Mouse (Mus musculus) bone marrow macrophage, adult 2 months (primary cell): ENCODE measurements around the gene Grm4. TPM values are rescaled to one million over a fixed set of nuclear protein-coding genes. Genes with fewer than 3 reads are reported as not detected.
A peak's percentile ranks its signal among the peaks of the same experiment; 100 is the strongest.

Source experiments
- H3K27ac ChIP-seq: 2 replicates; pipeline ENCODE4 v1.5.1; 2012; ENCODE audit warnings: low read depth, low read length; ENCODE audit not compliant: insufficient read depth
- H3K4me1 ChIP-seq: 2 replicates; pipeline ENCODE4 v1.6.1; 2012; ENCODE audit warnings: low read length; ENCODE audit not compliant: control insufficient read depth, insufficient read depth
- H3K4me3 ChIP-seq: 2 replicates; pipeline ENCODE4 v1.5.1; 2012; ENCODE audit warnings: mild to moderate bottlenecking, low read length, moderate library complexity; ENCODE audit not compliant: insufficient read depth
- CTCF ChIP-seq: IDR thresholded peaks from 2 replicates; pipeline ENCODE4 v1.5.1; 2012; ENCODE audit warnings: low read depth, mild to moderate bottlenecking, low read length, moderate library complexity
- POLR2A ChIP-seq: IDR thresholded peaks from 2 replicates; pipeline ENCODE4 v1.6.1; 2012; ENCODE audit warnings: mild to moderate bottlenecking, low read depth, low read length, borderline replicate concordance
- polyA plus RNA-seq: library from polyadenylated mRNA; stranded (reverse); fragments of >200 nt; gene quantifications from 2 replicates; pipeline ENCODE4 v1.2.4, GENCODE M21; 2012; ENCODE audit not compliant: missing spikeins, insufficient read depth, insufficient read length

Grm4 gene
- polyA plus RNA-seq, 1 experiment, result not detected

DNA sequence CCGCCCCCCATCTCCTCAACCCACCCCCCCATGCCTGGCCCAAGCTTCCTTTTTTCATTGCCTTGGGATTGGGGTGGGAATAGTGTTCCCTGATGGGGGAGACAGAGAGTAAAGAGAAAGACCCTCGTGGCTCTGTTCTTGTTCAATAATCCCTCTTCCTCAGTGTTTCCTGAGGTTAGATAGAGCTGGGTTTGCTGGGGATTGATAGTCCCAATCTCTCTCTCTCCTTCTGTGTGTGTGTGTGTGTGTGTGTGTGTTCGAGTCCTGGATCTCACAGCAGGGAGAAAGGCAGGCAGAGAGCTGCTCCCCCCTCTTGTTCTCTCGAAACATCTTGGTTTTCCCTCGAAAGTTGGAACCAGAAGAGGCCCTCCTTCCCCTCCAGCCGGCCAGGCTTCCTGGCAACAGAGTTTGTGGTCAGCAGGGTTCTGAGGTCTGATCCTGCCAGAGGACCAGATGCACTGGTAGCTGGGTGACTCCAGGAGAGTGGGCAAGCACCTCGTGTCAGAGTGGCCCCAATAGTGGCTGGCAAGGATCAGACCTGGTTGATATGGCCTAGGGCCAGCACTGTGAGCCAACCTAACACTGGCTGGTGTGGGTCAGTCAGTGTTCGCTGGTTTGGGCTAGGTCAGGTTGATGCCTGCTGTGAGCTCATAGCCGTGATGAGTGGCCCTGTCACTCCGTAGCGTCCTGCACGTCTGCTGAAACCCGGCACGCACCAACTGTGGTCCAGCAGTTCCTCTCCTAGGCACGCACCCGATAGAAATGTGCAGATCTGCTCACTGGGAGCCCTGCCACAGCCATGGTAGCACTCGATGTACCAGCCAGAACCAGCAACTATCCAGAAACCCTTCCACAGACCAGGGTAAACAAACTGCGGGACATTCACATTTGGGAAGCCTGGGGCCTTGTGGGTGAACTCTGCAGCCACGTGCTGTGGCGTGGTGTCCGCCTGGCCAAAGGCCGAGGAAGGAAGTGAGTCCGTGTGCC lies 31.3 kb upstream of the Grm4 start:
- H3K4me1 ChIP-seq, result peaks cover 46% of the 10 kb centered on the region
- H3K4me3 ChIP-seq, result no peak overlapping the region
- TF ChIP-seq CTCF, result no peak
- TF ChIP-seq POLR2A, result no peak
- H3K27ac ChIP-seq, result peak overlapping the region; percentile 79

DNA sequence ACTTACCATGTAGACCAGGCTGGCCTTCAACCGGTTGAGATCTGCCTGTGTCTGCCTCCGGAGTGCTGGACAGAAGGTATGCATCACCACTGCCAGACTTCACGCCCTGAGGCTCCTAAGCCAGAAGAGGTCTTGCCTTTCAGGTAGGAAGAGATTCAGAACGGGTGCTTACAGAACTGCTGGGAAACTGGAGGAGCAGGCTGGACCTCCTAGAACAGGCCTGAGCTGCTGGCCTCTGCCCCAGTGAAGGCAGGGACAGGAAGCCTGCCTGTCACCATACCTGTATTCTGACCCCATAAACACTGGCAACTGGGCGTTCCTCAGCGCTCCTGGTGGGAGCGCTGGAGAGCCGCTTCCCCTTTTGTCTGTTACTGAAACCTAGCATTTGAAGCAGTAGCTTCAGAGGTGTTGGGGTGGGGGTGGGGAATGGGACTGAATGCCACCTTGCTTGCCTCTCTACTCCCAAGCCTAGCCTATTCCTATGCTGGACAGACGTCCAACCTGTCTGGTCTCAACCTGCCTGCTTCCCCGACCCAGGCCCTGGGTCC lies 30.3 kb upstream of the Grm4 start:
- H3K27ac ChIP-seq, result no peak overlapping the region

DNA sequence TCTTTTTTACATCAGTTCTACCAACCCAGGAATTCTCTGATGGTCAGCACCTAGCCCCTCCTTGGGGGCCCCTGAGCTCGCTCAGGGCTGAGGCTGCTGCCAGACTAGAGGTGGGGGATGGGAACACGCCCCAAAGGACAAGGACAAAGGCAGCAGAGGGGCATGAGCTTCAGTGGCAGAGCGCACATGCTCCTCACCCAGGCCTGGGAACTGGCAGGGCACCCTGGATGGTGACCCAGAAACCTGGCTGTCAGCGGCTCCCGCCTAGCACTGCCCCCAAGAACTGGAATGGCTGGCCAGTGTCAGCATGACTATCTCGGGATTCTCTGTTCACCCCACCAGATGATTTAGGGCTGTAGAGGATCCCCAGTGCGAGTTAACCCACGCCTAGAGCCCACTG lies 28.0 kb upstream of the Grm4 start:
- TF ChIP-seq POLR2A, result no peak
- no peak for TF ChIP-seq CTCF
- H3K4me1 ChIP-seq, result peaks cover 54% of the 10 kb centered on the region
- H3K4me3 ChIP-seq, result no peak overlapping the region
- H3K27ac ChIP-seq, result no peak overlapping the region

More for the DNA sequence above, 30.3 kb upstream of the Grm4 start:
- Histone ChIP-seq H3K4me3 (no peak overlapping the region), H3K4me1 (peaks cover 56% of the 10 kb centered on the region)
- TF ChIP-seq POLR2A, result no peak
- no peak for TF ChIP-seq CTCF

DNA sequence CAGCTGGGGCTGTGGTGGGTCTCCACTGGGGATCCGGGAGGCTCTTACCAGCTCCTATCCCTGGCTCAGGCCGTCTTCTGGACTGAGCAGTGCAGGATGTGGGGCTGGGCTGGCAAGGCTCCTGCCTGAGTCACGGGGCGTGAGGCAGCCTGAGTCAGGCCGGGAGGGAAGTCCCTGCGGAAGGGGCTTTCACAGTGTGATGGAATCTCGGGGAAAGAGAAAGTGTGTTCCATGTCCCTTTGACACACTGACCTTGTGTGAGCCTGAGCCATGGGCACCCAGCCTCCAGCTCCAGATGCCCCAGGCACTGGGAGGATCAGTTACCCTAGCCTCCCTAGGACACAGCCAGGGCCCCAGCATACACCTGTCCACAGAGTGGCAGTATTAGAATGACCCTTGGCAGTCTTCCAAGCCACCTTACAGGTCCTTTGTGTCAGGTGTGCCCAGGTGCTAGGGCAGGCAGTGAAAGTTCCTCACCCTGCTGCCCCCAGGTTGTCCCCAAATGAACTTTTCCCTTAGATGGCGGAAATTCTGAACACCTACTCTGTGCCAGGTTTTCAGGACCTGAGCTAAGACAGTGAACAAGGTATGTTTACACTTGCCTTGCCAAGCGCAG lies 26.2 kb upstream of the Grm4 start:
- TF ChIP-seq CTCF, result no peak
- no peak for TF ChIP-seq POLR2A
- 0 out of 2 replicates have a peak overlapping the region, but pooled peaks have one; percentile 20 for H3K4me3 ChIP-seq
- peak overlapping the region; percentile 60 for H3K27ac ChIP-seq
- peaks cover 37% of the 10 kb centered on the region for H3K4me1 ChIP-seq

DNA sequence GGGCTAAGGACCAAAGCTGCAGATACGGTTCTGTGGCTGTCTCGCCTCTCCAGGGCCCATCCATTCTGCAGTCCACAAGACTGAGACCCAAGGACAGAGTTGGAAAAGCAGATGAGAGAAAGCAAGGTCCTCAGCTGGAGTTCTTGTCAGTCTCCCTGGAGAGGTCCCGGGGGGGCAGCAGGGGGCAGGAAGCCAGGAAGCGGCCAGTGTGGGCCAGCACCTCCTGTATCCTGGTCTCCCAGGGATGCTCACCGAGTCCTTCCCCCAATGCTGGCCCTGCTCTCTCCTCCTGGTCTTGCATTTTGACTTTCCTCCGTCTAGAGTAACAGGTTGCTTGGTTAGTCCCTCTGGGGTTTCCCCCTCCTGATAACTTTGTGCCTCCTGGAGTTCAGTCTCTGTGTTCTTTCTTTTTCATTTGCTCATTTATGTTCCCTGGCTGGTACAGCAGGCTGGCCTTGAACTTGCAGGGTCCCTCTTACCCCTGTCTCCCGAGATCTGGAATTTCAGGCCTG lies 25.4 kb upstream of the Grm4 start:
- TF ChIP-seq POLR2A, result no peak
- peaks cover 31% of the 10 kb centered on the region for H3K4me1 ChIP-seq
- H3K4me3 ChIP-seq, result no peak overlapping the region
- peak overlapping the region; percentile 60 for H3K27ac ChIP-seq

DNA sequence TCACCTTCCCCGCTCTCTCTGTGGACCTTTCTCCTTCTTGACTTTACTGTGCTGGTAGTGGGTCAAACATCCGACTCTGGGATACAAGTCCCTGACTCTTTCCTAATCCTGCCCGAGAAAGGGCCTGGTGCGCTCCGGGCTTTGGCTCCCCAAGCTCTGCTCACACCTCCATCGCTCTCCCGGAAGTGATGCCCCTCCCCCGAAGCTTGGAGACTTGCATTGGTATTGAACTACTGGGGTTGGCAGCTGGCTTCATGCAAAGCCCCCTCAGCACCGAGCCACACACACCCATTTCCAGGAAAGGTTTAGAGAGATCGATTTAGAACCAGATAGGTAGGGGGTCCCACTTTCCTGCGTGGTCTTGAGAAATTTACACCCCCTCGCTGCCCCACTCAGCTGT lies 24.8 kb upstream of the Grm4 start:
- TF ChIP-seq CTCF (no peak), POLR2A (no peak)
- Histone ChIP-seq H3K27ac (no peak overlapping the region), H3K4me1 (peaks cover 27% of the 10 kb centered on the region), H3K4me3 (no peak overlapping the region)

DNA sequence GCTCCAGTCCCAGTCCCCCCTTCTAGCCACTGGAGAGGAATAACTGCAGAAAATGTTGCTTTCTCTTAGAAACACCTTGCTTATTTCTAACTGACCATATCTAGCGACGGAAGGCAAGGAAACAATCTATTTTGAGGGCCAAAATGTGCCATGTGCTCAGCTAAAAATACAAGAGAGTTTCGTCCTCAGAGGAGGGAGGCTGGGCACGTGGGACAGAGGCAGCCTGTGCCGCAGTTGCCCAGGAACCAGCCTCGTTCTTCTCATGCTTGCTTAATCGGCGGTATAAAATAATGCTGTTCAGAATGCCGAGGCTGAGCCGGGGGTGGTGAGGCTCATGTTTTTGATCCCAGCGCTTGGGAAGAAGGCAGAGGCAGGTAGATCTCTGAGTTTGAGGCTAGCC lies 23.3 kb upstream of the Grm4 start:
- no peak for TF ChIP-seq CTCF
- TF ChIP-seq POLR2A, result no peak
- no peak overlapping the region for H3K27ac ChIP-seq
- no peak overlapping the region for H3K4me3 ChIP-seq
- peaks cover 26% of the 10 kb centered on the region for H3K4me1 ChIP-seq

DNA sequence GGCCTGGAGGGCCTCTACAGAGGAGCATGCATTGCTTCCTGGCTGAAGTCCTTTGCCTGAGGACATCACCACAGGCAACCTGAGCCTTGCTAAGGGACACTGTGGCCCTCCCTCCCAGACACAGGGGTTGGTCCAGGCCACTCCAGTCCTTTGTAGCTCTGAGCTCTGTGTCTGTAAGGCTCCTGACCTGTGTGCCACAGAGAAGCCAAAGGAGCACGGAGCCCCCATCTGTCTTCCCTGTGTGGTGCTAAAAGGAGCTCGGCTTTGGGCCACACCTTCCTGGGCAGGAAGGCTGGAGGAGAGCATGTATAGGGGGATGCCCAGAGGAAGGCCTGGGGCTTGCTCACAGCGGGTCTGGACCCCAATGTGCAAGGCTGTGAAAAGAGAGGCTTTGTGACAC lies 20.8 kb upstream of the Grm4 start:
- no peak for TF ChIP-seq CTCF
- TF ChIP-seq POLR2A, result no peak
- Histone ChIP-seq H3K27ac (no peak overlapping the region), H3K4me1 (peaks cover 17% of the 10 kb centered on the region), H3K4me3 (no peak overlapping the region)

DNA sequence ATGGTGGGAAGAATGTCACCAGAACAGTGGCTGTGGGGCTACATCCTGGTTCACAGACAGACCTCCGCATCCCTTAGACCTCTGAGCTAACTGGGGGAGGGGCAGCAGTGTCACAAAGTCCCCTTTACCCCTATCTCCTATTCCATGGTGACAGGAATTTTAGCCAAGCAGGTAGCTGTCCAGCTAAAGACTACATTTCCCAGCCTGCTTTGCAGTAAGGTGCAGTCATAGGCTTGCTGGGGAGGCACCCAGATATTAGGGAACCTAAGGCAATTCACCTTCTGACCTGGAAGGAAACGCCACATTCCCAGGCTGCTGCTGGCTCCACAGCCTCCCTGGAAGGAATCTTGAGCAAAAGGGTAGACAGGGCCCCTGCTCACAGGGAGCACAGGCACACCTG lies 20.1 kb upstream of the Grm4 start:
- no peak overlapping the region for H3K27ac ChIP-seq
- no peak for TF ChIP-seq CTCF
- no peak for TF ChIP-seq POLR2A
- H3K4me1 ChIP-seq, result peaks cover 9% of the 10 kb centered on the region
- H3K4me3 ChIP-seq, result no peak overlapping the region
